Mouse (Mus musculus): ENCODE data around the gene Fiz1. TPM values are rescaled to one million over a fixed set of nuclear protein-coding genes. Genes with fewer than 3 reads are reported as not detected.
"Not testable (repeated sequence)": the region's sequence is repeated elsewhere in the genome, so short reads cannot be mapped to it uniquely, and the experiment has no call there.

Fiz1 gene
- total RNA-seq, 2 experiments from 2014 or later, result 25.5 to 28.9 TPM

- peak; percentile 89 to 95 for DNase-seq (ENCODE audit: low spot score in 2 of 2)
These were observed 23.7 kb upstream of the Fiz1 start, which contains the start of gene Zfp784 for GRCm38 (mm10) chr7:5038109-5038732. TSS of gene Zfp784 (minus strand) at chr7:5038446.

DNA sequence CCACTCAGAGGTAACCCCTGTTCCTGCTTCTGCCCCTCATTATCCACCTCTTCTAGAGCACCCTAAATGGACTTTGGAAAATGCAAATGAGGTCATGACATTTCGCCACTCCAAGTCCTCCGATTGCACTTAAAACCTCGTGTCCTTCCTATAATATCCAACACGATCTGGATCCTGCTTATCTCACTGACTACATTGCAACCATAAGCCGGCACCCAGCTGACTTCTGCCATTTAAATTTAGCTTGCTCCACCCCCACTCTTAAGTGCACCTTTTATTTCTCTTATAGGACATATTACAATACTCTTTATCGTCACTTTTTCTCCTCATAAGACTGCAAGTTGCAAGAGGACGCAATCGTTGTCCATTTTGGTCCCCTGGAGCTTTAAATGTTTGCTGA, 23.0 kb upstream of the Fiz1 start:
- DNase-seq (ENCODE audit: low spot score in 2 of 2), result no peak

- DNase-seq (ENCODE audit: low spot score in 2 of 2), result no peak
These were observed 22.5 kb upstream of the Fiz1 start for GRCm38 (mm10) chr7:5037026-5037425.

DNA sequence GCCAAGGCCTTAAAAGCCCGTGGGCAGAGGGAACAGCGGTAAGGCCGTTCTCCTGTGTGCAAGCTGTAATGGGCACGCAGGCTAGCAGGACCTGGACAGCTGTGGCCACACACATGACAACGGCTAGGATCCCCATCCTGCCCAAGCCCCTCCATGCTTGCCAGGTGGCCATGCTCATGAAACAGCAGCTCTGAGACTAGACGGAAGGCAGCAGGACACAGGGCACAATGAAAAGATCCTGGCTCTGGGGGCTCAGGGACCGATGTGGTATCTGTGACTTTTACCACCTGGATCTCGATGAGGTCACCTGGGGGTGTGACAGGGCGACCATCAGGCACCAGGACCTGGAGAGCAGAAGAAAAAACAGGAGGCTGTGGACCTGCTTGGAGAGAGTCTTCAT, 21.6 kb upstream of the Fiz1 start:
- no peak for DNase-seq (ENCODE audit: low spot score in 2 of 2)

- no peak for DNase-seq (ENCODE audit: low spot score in 2 of 2)
These were observed 21.1 kb upstream of the Fiz1 start for GRCm38 (mm10) chr7:5035628-5036027.

GRCm38 (mm10) chr7:5033818-5034217, 19.3 kb upstream of the Fiz1 start, which contains the start of gene 4632433K11Rik:
TSS of gene 4632433K11Rik (plus strand) at chr7:5034118.
- no peak for DNase-seq (ENCODE audit: low spot score in 2 of 2)

- no peak for DNase-seq (ENCODE audit: low spot score in 2 of 2)
These were observed 17.0 kb upstream of the Fiz1 start for GRCm38 (mm10) chr7:5031496-5031895.

DNA sequence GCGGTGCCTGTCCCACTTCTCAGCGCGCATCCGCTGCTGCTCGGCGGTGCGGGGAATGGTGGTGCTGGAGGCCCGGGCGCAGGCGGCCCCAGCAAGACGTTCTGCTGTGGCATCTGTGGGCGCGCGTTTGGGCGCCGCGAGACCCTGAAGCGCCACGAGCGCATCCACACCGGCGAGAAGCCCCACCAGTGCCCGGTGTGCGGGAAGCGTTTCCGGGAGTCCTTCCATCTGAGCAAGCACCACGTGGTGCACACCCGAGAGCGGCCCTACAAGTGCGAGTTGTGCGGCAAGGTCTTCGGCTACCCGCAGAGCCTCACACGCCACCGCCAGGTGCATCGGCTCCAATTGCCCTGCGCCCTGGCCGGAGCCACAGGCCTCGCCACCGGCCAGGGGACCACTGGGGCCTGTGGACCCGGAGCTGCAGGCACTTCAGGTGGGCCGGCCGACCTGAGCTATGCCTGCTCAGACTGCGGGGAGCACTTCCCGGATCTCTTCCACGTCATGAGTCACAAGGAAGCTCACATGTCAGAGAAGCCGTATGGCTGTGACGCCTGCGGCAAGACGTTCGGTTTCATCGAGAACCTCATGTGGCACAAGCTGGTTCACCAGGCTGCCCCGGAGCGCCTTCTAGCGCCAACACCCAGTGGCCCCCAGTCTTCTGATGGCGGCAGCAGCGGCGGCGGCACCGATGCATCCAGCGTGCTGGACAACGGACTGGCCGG, 16.2 kb upstream of the Fiz1 start:
- DNase-seq (ENCODE audit: low spot score in 2 of 2), result no peak

DNA sequence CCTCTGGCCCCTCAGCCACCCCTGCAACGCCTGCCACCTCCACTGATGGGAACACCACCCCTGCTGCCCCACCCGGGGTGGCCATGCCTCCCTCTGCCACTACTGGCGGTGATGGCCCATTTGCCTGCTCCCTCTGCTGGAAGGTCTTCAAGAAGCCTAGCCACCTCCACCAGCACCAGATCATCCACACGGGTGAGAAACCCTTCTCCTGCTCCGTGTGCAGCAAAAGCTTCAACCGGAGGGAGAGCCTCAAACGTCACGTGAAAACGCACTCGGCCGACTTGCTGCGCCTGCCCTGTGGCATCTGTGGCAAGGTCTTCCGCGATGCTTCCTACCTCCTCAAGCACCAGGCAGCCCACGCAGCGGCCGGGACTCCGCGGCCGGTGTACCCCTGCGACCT, 15.4 kb upstream of the Fiz1 start:
- DNase-seq (ENCODE audit: low spot score in 2 of 2), result no peak

DNA sequence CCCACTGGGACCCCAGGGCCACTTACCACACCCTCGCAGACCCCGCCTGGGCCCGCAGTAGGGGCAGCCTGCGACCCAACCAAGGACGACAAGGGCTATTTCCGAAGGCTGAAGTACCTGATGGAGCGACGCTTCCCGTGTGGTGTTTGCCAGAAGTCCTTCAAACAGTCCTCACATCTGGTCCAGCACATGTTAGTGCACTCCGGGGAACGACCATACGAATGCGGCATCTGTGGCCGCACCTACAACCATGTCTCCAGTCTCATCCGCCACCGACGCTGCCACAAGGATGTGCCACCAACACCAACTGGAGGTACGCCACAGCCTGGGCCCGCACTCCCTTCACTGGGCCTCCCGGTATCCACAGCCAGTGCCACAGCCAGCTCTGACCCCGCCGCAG, 15.0 kb upstream of the Fiz1 start:
- no peak for DNase-seq (ENCODE audit: low spot score in 2 of 2)

DNA sequence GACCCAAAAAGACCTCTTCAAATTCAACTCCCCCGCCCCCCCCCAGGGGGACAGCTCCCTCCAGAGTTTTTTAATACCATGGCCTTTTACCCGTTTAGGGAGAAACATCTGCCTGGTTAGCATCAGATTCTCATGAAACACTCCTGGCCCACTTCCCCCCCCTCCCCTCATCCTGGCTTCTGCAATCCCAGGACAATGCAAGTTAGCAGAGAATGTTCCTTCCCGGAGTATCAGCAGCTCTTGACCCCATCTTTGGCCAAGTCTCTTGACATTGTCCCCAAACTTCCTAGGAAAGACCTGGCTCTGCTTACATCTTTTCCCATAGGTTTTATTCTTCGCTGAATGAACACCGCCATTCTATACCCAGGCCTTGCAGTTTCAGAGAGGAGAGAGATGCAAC, 6.7 kb upstream of the Fiz1 start:
- DNase-seq (ENCODE audit: low spot score in 2 of 2), result no peak

DNA sequence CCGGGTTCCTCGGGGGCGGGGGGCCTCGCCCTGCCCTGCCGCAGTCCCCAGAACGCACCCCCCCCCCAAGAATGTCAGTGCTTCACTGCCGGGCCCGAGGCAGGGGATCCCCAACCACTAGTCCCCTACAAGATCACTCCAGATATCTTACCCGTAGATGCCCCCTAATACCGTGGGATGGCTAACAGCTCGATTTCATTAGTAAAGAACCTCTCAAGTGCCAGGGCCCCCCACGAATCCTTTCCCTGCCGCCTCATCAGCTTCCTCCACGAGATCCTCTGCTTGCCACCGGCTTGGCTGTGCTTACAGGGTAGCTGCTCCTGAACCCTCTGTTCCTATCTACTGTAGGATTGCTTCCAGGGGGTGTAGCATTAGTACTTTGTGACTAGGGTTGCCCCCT, 6.2 kb upstream of the Fiz1 start:
- no peak for DNase-seq (ENCODE audit: low spot score in 2 of 2)

GRCm38 (mm10) chr7:5020000-5020681, 5.6 kb upstream of the Fiz1 start, which contains the start of the genes Zfp865 and Ccdc106:
TSS of gene Zfp865 (plus strand) at chr7:5020376.
TSS of gene Ccdc106 (plus strand) at chr7:5020553.
- DNase-seq (ENCODE audit: low spot score in 2 of 2), result peak; percentile 97 to 99

- DNase-seq (ENCODE audit: low spot score in 2 of 2), result not testable (repeated sequence)
These were observed 5.1 kb upstream of the Fiz1 start for GRCm38 (mm10) chr7:5019576-5019975.

- DNase-seq (ENCODE audit: low spot score in 2 of 2), result no peak
These were observed 3.4 kb upstream of the Fiz1 start for GRCm38 (mm10) chr7:5017931-5018330.

GRCm38 (mm10) chr7:5017352-5017751, 2.9 kb upstream of the Fiz1 start:
- no peak for DNase-seq (ENCODE audit: low spot score in 2 of 2)

DNA sequence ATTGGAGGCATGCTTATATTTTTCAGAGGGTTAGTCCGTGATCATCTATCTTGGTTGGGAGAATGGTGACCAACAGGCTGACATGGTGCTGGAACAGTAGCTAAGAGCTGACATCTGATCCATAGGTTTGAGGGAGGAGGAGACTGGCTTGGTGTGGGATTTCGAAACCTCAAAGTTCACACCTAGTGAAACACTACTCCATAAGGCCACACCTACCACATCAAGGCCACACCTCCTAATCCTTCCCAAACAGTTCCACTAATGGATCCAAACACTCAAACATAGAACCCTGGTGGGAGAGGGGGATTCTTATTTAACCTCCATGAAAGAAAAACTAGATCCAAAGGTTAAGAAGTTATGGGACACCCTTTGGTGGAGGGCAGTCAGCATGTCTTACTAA, 2.4 kb upstream of the Fiz1 start:
- DNase-seq (ENCODE audit: low spot score in 2 of 2), result no peak

DNA sequence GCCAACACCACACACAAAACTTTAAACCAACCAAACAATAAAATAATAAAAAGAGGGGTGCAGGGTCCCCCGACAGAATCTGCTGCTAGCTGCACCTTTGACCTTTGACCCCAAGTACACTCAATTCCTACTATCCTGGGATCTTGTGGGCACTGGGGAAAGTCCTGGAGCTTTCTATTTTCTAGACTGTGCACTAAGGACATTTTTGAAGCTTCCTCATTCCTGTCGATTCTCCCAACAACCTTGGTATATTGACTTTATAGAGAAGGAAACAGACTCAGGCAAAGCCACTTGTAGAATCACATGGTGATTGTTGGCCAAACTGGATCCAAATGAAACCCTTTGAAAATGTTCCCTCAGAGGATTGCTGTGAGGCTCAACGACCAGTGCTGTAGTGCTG, 1.6 kb upstream of the Fiz1 start:
- DNase-seq (ENCODE audit: low spot score in 2 of 2), result no peak

DNA sequence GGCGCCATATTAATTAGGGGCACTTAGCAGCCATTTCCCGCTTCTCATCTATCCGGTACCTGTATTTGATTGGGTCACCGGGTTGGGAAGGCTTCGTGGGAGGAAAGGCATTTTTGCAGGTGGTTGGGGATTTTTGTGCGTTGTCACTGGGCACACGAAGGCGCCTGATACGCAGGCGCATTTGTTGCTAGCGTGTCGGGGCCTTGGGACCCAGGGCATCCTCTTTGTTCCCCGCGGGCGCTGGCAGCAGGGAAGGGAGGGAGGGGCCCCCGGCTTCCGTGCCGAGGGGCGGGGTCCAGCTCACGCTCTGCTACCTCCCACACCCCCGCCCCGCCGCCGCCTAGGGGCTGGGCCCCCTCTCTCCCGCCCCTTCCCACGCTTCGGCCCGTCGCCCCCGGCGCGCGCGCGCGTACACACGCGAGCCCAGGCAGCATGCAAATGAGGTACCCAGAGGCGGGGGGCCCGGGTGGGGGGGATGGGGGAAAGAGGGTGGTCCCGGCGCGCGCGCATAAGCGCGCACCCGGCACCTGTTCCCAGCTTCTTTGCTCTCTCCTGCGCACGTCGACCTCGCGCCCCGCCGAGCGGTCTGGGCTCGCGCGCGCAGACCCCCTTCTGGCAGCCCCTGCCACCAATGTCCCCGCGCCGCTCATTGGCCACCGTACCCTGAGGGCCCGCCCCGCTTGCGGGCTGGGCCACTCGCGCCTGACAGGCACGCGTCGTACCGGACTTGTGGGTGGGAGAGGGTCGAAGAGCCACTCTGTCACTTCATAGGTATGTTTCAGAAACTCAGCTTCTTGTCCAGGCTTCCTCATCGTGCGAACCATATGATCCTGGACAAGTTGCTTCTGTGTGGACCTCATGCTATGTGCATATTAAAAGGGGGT, 863 bp upstream of the Fiz1 start, which contains the start of gene Gm44973:
TSS of gene Gm44973 (plus strand) at position 379 of the 884 bp plus-strand sequence.
- DNase-seq (ENCODE audit: low spot score in 2 of 2), result peak; percentile 95 to 97

DNA sequence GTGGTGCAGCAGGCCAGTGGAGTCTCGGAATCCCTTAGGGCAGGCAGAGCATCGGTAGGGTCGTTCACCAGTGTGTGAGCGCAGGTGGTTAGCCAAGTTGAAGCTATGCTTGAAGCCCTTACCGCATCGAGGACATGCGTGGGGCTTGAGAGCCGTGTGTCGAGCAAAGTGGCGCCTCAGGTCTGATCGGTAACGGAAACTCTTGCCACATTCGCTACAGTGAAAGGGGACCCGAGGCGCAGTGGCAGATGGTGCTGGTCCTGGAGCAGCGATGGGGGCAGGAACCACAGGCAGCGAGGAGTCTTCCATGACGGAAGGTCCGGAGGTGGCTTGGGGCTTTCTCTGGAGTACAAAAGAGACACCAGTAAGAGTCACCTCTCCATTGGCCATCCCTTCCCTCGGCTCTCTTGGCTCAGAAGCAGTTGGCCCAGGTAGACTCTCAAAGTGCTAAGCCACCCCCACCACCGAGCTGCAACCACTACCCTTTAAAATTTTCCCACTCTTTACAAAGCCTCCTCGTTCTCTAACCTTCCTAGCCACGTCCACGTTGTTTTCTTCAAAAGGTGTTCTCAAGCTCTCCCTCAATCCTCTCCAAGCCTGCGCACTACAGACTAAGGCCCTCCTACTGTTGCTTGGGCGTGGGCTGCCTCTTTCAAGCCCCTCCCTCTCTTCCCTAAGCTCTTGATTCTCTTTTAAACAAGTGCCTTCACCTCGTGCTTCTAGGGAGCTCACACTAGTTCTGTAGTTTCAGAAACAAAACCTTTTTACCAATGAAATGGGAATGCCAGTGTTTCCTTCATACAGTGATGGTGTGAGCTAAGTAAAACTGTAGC, 1.6 kb downstream of the Fiz1 start:
- no peak for DNase-seq (ENCODE audit: low spot score in 2 of 2)
